Mouse (Mus musculus): ENCODE results near the gene Ehd1. TPM values are rescaled to one million over a fixed set of nuclear protein-coding genes. Genes with fewer than 3 reads are reported as not detected.
A peak's percentile ranks its signal among the peaks of the same experiment; 100 is the strongest.

The Ehd1 gene
- polyA plus RNA-seq, 2 experiments from 2014 or later, result 6.4 to 22.8 TPM

DNA sequence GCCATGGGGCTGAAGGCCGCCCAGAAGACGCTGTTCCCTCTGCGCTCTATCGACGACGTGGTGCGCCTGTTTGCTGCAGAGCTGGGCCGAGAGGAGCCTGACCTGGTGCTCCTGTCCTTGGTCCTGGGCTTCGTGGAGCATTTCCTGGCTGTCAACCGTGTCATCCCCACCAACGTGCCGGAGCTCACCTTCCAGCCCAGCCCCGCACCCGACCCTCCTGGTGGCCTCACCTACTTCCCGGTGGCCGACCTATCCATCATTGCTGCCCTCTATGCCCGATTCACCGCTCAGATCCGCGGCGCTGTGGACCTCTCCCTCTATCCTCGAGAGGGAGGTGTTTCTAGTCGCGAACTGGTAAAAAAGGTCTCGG lies 58.9 kb downstream of the Ehd1 start:
- no peak for ATAC-seq

DNA sequence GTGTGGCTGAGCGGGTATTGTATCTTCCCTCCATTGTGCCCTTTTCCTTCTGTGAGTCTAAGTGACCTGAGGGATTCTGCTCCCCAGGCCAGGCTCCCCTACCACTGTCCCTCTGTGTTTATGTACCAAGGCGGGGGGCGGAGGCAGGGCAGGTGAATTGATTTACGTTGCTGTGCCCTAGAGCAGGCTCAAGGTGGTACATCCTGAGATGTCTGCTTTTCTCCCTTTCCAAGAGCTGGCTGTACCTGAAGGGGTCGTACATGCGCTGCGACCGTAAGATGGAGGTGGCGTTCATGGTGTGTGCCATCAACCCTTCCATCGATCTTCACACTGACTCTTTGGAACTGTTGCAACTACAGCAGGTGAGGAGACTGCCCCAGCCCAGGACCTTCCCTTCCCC lies 60.4 kb downstream of the Ehd1 start:
- no peak for ATAC-seq

DNA sequence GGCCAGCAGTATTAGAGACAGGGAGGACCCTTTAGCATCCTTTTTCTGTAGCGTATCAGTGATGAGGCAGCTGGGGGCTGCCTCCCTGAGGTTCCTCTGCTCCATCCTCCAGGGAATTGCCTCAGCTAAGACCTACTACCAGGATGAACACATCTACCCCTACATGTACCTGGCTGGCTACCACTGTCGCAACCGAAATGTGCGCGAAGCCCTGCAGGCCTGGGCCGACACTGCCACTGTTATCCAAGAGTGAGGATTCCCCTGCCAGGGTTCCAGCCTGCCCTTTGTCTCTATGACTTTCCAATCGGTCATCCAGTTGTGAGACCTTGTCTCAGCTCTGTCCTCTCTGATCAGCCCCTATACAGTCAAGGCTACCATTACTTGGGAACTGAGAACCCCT lies 61.6 kb downstream of the Ehd1 start:
- no peak for ATAC-seq

DNA sequence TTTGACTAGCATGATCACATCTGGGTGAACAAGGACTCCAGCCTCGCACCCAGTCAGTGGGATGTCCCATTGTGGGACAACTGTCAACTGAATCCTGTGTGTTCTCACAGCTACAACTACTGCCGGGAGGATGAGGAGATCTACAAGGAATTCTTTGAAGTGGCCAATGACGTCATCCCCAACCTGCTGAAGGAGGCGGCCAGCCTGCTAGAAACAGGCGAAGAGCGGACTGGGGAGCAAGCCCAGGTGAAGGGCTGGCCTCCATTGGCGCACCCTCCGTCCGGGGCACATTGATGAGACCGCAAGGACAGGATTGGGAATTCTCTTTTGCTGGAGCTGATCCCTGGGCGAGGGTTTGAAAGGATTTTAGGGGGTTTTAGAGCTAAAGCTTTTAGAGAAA lies 62.2 kb downstream of the Ehd1 start:
- no peak for ATAC-seq

DNA sequence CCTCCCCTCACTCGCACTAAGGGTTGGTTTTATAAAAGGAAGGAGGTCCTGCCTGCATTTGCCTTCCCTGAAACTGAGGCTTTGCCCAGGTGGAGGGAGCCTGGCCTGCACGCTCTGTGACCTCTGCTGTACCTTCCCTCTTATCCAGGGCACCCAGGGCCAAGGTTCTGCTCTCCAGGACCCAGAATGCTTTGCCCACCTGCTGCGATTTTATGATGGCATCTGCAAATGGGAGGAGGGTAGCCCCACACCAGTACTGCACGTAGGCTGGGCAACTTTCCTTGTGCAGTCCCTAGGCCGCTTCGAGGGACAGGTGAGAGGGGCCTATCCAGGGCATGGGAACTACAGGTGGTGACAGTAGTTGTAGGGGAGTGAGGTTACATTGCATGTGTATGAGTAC lies 62.7 kb downstream of the Ehd1 start:
- ATAC-seq, result no peak

DNA sequence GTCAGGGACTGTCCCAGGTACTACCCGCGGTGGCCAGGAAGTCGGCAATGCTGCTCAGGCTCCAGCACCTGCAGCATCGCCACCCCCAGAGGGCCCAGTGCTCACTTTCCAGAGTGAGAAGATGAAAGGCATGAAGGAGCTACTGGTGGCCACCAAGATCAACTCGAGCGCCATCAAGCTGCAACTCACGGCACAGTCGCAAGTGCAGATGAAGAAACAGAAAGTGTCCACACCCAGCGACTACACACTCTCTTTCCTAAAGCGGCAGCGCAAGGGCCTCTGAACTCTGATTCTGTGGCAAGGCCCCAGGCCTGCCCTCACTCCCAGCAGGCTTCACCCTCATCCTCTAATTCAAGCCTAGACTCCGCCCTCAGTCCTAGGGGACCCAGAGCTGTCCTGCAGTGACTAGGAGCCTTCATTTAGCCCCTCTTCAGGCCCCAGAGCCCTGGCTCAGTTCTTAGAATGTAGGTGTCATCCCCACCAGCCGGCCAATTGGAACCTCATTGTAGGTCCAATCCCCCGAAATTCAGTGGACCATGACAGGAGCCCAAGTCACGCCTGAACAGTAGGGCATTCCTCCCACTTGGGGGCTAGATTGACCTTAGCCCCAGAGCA lies 63.5 kb downstream of the Ehd1 start:
- peak; percentile 66 for ATAC-seq

DNA sequence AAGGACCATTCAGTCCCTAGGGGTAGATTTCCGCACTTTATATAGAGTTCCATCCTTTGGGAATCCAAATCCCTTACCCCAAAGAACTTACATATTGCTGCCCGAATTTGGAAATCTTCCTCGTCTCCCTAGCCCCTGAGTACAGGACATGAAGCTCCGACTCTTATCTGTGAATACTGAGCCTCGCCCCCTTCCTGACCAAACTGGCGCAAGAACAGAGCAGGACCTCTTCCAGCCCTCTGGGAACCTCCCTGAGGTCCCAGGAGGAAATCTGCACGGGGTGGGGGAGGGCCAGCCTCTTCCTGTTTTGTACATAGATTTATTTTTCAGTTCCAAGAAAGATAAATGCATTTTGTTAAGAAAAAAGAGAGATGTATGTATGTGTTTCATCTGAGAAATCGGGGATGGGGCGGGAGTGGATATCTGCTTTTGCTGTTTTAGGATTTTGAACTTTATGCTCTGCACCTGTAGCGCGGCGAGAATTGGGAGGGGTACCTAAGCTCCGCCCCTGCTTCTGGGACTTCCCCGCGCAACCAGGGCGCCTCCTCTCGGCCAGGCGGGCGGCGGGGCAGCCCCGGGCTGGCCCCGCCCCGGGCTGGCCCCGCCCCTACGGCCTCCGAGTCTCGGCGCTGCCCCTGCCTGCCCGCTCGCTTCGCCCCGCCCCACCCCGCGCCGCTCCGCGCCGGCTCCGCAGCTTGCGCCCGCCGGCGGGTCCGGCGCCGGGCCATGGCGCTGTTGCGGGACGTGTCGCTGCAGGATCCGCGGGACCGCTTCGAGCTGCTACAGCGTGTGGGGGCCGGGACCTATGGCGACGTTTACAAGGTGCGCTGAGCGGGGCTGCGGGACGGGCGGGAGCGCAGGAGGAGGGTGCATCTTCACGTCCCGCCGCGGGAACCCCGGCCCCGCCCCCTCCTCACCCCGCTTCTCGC lies 64.3 kb downstream of the Ehd1 start, which contains the start of gene Map4k2:
Gene Map4k2, plus strand, starts transcription at position 612 of the 929 bp plus-strand sequence.
- peak; percentile 80 for ATAC-seq

DNA sequence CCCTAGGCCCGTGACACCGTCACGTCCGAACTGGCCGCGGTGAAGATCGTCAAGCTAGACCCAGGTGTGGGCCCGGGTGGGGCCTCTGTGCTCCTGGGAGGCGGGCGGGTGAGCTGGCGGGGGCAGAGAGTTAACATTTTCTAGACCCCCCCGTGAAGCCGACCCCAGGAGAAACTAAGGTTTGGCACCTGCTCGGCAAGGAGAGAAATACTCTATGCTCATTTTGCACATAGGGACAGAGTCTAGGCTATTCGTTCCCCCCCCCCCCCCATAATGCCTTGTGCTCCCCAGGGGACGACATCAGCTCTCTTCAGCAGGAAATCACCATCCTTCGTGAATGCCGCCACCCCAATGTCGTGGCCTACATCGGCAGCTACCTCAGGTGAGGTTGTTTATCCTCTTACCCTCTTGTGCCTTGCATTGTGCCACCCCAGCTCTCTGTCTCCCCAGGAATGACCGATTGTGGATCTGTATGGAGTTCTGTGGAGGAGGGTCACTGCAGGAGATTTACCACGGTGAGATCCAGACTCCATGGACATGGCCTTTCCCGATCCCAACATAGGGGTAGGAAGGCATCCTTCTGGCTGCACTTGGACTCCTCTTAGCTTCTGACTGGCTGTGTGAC lies 65.0 kb downstream of the Ehd1 start:
- no peak for ATAC-seq

DNA sequence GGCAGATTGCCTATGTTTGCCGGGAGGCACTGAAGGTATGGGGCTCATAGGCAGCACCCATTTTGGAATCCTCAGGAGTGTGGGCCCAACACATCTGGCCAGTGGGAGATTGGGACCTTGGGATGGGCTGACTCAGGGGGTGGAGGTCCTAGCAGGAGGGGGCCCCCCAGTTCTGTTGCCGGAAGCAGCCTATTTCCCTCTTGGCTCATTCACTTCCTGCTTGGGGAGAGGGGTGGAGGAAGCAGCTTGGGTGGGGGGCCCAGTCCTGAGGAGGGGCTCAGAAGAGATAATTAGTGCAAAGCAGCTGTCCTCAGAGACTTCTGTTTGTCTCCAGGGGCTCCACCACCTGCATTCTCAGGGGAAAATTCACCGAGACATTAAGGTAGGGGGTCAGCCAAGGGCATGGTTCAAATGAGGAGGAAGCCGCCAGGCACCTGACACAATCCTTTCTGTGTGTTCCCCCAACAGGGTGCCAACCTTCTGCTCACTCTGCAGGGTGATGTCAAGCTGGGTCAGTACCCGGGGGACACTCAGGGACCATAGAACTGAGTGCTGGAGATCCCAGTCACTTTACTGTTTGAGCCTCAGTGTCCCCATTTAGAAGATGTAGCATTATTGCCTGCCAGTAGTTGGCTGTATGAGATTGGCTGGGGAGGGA lies 65.9 kb downstream of the Ehd1 start:
- ATAC-seq, result no peak

DNA sequence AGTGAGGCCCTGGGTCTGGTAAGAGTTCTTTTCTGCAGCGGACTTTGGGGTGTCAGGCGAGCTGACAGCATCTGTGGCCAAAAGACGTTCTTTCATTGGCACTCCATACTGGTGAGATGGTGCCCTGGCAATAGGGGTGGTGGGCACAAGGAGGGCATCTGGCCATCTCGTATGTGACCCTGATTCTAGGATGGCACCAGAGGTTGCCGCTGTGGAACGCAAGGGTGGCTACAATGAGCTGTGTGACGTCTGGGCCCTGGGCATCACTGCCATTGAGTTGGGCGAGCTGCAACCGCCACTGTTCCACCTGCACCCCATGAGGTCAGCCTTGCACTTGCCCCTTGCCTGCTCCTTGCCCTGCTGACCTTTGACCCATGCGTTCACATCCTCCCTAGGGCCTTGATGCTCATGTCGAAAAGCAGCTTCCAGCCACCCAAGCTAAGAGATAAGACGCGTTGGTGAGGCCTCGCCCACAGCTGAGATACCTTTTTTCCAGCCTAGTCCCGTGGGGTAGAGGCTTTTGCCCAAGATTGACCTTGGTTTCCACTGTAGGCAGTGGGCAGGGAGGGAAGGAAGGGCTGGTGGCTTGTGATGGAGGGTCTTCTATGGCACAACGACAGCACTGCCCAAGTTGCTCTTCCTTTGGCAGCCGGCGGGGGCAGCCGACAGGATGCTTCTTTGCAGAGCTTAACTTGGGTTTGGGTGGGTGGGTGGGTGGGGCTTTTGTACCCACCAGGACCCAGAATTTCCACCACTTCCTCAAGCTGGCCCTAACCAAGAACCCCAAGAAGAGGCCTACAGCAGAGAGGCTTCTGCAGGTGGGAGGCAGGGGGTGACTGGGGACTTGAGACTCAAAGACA lies 66.8 kb downstream of the Ehd1 start:
- ATAC-seq, result no peak

DNA sequence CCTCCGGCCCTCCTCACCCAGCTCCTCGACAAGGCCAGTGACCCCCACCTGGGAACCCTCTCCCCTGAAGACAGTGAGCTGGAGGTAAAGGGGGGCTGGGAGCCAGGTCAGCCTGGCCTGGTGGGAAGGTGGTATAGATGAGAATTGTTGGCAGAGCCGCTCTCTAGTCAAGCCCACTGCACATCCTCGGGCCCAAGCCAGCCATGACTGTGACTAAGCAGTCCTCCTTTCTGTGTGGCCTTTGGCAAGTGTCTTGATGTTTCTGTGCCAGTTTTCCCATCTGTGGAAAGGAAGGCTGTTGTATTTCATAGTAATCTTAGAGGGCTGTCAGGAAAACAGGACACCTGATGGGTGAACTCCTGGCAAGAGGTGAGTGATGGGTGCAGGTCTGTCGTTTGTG lies 67.5 kb downstream of the Ehd1 start:
- ATAC-seq, result no peak

DNA sequence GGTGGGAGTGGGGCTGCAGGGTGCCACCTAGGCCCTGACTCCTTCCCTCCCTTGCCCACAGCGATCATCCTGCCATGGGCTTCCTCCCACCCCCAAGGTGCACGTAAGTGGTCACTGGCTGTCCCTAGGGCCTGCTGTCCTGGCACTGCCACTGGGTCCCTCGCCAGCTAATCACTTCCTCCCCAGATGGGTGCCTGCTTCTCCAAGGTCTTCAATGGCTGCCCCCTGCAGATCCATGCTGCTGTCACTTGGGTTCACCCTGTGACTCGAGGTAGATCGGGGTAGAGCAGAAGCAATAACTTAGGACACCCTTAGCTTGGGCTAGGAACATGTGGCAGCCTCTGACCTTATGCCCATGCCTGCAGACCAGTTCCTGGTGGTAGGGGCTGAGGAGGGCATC lies 69.5 kb downstream of the Ehd1 start:
- no peak for ATAC-seq

DNA sequence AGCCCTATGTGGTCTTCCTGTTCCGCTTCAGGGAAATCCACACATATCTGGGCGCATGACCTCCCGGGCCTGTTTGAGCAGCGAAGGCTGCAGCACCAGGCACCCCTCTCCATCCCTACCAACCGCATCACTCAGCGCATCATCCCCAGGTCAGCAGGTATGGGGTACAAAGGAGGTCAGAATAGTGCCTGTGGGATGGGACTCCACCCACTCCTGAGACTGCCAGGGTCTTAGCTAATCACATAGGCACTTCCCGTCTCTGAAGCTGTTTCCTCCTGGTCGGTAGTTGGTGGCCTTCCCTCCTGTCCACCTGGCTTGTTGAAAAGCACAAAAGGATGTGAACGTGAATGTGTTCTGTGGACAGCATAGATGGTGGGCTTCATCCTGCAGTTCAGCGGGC lies 70.1 kb downstream of the Ehd1 start:
- ATAC-seq, result no peak

DNA sequence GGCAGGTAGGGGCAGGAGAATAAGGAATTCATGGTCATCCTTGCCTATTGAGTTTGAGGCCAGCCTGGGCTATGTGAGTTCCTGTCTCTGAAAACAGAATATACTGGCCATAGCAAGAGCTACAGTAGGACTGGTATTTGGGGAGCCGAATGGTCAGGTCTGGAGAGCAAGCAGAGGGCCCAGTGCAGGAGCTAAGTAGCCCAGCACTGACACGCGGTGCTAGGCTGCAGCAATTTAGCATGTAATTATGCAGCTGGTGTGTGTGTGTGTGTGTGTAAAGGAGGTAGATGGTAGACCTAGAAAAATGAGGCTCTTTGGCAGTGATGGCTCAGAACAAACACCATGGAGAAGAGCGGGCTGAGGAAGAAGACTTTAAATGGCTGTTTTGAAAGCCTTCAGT lies 71.1 kb downstream of the Ehd1 start:
- no peak for ATAC-seq

DNA sequence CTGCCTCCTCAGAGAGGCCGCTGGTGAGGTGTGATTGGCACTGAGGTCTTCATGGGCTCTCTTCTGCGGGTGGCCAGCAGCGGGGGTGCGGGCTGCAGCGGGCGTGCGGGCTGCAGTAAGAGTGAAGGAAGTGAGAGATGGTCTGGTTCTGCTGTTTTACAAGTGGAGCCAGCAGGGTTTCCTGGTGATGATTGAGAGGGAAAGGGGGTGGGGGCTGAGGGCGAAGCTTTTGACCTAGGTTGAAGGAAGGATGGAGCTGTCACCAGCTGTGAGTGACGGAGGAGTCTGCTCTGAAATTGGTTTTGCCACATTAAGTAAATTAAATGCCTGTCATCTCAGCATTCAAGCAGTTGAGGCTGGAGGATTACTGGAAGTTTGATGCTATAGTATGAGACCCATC lies 72.2 kb downstream of the Ehd1 start:
- no peak for ATAC-seq

DNA sequence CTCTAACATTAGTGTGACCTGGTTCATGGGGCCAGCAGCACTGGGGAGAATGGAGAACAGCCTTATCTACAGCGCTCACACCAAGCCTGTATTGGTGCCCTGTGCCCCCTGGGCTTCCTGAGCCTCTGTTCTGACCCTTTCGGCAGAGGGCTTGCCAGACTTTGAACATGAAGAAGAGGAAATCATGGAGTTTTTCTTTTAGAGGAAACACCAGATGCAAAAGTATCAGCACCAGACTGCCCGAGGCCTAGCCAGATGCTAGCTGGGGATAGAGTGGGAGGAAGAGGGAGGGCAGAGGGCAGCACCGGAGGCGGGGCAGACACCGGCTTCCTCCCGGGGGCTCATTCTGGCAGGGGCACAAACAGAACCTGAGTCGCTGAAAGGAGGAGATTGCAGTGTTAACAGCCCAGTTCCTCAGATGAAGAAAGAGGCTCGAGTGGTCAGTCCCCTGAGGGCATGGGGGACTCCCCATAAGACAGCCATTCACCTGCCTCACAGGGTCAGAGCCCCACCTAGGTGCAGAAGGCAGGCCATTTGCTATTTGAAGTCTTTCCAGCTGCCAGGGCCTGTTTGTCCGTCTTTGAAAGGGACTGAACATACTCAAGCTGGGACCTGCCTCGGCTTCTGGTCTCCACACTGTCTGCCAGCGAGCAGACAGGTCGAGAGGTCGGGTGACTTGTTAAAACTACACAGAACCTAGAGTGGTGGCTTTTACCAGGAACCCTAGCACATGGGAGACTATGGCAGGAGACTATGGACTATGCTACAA lies 72.9 kb downstream of the Ehd1 start:
- ATAC-seq, result no peak

Other genes starting within 250 kb of the Ehd1 start
- gene Syvn1, start 230.1 kb upstream of the Ehd1 start, polyA plus RNA-seq (2017; shearing (Covaris generic)), result 10 to 100 TPM; 13.4 to 17.1 TPM
- gene Mrpl49, start 218.9 kb upstream of the Ehd1 start, polyA plus RNA-seq (2017; shearing (Covaris generic)), result 10 to 100 TPM; 33.9 to 37.5 TPM
- 1,000 to 10,000 TPM; 2,365 to 3,114 TPM for gene Fau, start 218.9 kb upstream of the Ehd1 start, polyA plus RNA-seq (2017; shearing (Covaris generic))
- gene Znhit2, start 215.5 kb upstream of the Ehd1 start, polyA plus RNA-seq (2017; shearing (Covaris generic)), result 1 to 10 TPM; 5.7 to 6.7 TPM
- 1 to 10 TPM; 5.5 to 7.1 TPM for gene Tm7sf2, start 208.4 kb upstream of the Ehd1 start, polyA plus RNA-seq (2017; shearing (Covaris generic))
- 10 to 100 TPM; 27.9 to 39.0 TPM for gene Vps51, start 199.5 kb upstream of the Ehd1 start, polyA plus RNA-seq (2017; shearing (Covaris generic))
- not detected for gene Tmem262, start 196.7 kb upstream of the Ehd1 start, polyA plus RNA-seq (2017; shearing (Covaris generic))
- not detected for gene Gm28374, start 194.5 kb upstream of the Ehd1 start, polyA plus RNA-seq (2017; shearing (Covaris generic))
- 10 to 100 TPM; 36.7 to 51.4 TPM for gene Zfpl1, start 191.8 kb upstream of the Ehd1 start, polyA plus RNA-seq (2017; shearing (Covaris generic))
- 1 to 10 TPM; 3.5 to 5.5 TPM for gene Cdca5, start 191.7 kb upstream of the Ehd1 start, polyA plus RNA-seq (2017; shearing (Covaris generic))
- not detected for gene AC131692.1, start 182.3 kb upstream of the Ehd1 start, polyA plus RNA-seq (2017; shearing (Covaris generic))
- under 1 TPM in 1 of 2 experiments, not detected in 1; 0.17 TPM for gene Naaladl1, start 170.9 kb upstream of the Ehd1 start, polyA plus RNA-seq (2017; shearing (Covaris generic))
- gene Sac3d1, start 158.1 kb upstream of the Ehd1 start, polyA plus RNA-seq (2017; shearing (Covaris generic)), result 1 to 10 TPM in 1 of 2 experiments, under 1 TPM in 1; 0.43 to 2.2 TPM
- gene Snx15, start 148.4 kb upstream of the Ehd1 start, polyA plus RNA-seq (2017; shearing (Covaris generic)), result 10 to 100 TPM; 20.9 to 26.5 TPM
- gene Batf2, start 135.7 kb upstream of the Ehd1 start, polyA plus RNA-seq (2017; shearing (Covaris generic)), result not detected
- gene Arl2, start 135.2 kb upstream of the Ehd1 start, polyA plus RNA-seq (2017; shearing (Covaris generic)), result 10 to 100 TPM; 17.1 to 31.5 TPM
- gene Majin, start 92.3 kb upstream of the Ehd1 start, polyA plus RNA-seq (2017; shearing (Covaris generic)), result under 1 TPM in 1 of 2 experiments, not detected in 1; 0.90 TPM
- gene Gpha2, start 50.3 kb upstream of the Ehd1 start, polyA plus RNA-seq (2017; shearing (Covaris generic)), result not detected
- 1 to 10 TPM; 1.2 to 1.6 TPM for gene Ppp2r5b, start 40.9 kb upstream of the Ehd1 start, polyA plus RNA-seq (2017; shearing (Covaris generic))
- 10 to 100 TPM; 10.4 to 14.7 TPM for gene Atg2a, start 35.1 kb upstream of the Ehd1 start, polyA plus RNA-seq (2017; shearing (Covaris generic))
- gene Cdc42bpg, start 29.7 kb downstream of the Ehd1 start, polyA plus RNA-seq (2017; shearing (Covaris generic)), result under 1 TPM; 0.07 to 0.13 TPM
- 10 to 100 TPM; 16.9 to 32.1 TPM for gene Men1, start 58.3 kb downstream of the Ehd1 start, polyA plus RNA-seq (2017; shearing (Covaris generic))
- 100 to 1,000 TPM in 1 of 2 experiments, 10 to 100 TPM in 1; 77.5 to 135 TPM for gene Map4k2, start 64.4 kb downstream of the Ehd1 start, polyA plus RNA-seq (2017; shearing (Covaris generic))
- 10 to 100 TPM; 55.3 to 56.7 TPM for gene Sf1, start 87.0 kb downstream of the Ehd1 start, polyA plus RNA-seq (2017; shearing (Covaris generic))
- gene Pygm, start 107.7 kb downstream of the Ehd1 start, polyA plus RNA-seq (2017; shearing (Covaris generic)), result 10 to 100 TPM in 1 of 2 experiments, 1 to 10 TPM in 1; 2.0 to 14.2 TPM
- 100 to 1,000 TPM in 1 of 2 experiments, 10 to 100 TPM in 1; 80.3 to 117 TPM for gene Rasgrp2, start 122.6 kb downstream of the Ehd1 start, polyA plus RNA-seq (2017; shearing (Covaris generic))
- gene Nrxn2, start 142.0 kb downstream of the Ehd1 start, polyA plus RNA-seq (2017; shearing (Covaris generic)), result not detected